Mouse (Mus musculus) lung, postnatal 4 days (tissue): ENCODE results near the gene Prom2.
A peak's percentile ranks its signal among the peaks of the same experiment; 100 is the strongest.

Source experiments
- DNase-seq, 2 experiments: peaks; one replicate each; pipeline ENCODE4 v3.0.0; 2021

The Prom2 gene

DNA sequence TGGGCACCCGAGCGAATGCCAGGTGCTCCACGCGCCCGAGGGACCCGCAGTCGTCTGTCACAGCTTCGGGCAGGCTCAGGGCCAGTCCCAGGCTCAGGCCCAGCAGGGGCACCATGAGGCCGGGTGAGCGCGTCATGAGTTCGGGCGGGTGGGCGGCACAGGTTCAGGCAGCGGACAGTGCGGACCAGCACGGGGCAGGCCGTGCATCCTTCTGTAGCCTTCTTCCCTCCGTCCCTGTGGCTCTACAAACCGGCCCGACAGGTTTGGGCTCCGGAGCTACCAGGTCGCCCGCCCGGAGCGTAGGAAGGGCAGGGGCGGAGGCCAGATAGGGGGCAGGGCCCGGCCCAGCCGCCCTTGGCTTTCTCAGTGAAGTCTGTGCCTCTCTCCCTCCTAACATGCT is at the start of gene Prom2:
Gene Prom2, minus strand, starts transcription at position 283 of the 400 bp plus-strand sequence.
- DNase-seq = peak; percentile 29 to 58

DNA sequence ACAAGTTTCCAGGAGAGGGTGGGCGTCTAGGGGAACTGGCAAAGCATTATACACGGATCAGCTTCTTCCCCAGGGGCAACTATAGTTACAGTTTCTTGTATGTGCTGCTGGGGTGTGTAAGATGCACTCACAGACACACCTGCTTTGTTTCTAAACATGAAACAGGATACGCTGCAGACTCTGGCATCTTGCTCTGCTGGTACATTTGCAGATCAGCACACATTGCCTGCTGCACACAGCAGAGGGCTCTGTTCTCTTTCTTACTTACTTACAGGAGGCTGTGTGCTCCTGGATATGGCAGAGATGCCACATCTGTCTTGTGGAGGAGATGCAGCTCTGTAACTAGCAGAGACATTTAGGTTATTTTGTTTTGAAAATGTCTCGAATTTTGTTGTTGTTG is 49.6 kb upstream of the Prom2 start:
- DNase-seq = no peak

DNA sequence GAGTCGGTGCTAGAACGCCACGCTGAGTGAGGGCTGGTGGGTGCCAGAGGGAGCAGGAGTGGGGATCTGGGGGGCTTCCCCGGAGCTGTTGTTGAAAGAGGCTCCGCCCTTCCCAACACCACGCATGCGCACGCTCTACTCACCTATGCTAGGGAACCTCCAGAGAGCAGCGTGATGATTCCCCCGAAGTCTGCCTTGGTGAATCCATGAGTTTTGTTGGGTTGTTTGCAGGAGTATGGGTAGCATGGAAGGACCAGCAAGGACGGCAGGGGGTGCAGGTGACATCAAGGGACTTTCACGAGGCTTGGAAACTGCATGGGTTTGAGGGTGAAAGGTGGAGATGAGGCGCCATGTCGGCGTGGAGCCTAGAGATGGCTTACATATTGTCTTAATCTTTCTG is 48.9 kb upstream of the Prom2 start:
- DNase-seq = no peak

DNA sequence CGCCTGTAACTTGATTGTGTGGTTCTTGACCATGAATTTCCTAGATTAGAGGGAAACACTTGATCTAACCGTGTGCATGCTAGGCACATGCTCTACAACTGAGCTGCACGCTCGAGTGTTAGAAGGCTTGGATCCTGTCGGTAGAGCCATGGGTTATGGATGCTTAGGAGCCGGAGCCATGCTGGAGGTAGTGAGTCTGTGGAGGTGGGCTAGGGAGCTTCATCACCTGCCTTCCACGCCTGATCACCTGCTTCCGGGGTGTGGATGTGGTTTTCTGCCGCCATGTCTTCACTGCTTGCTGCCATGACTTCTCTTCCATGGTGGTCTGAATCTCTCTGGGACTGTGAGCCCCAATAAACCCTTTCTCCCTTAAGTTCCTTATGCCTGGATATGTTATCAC is 47.6 kb upstream of the Prom2 start:
- no peak for DNase-seq

DNA sequence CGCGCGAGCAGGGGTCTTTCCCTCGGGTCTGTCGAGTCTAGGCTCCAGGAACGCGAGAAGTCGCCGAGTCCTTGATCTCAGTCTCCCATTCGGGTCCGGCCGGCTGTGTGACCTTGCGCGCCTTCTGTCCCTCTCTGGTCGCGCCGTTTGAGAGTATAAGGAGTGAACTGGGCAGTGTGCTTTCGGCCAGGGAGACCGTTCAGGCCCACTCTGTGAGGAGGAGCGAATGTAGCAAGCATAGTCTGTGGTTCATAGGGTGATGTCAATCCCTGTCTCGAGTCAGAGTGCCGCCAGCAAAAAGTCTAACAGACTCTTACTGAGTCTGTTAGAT is 46.2 kb upstream of the Prom2 start:
- DNase-seq = no peak

DNA sequence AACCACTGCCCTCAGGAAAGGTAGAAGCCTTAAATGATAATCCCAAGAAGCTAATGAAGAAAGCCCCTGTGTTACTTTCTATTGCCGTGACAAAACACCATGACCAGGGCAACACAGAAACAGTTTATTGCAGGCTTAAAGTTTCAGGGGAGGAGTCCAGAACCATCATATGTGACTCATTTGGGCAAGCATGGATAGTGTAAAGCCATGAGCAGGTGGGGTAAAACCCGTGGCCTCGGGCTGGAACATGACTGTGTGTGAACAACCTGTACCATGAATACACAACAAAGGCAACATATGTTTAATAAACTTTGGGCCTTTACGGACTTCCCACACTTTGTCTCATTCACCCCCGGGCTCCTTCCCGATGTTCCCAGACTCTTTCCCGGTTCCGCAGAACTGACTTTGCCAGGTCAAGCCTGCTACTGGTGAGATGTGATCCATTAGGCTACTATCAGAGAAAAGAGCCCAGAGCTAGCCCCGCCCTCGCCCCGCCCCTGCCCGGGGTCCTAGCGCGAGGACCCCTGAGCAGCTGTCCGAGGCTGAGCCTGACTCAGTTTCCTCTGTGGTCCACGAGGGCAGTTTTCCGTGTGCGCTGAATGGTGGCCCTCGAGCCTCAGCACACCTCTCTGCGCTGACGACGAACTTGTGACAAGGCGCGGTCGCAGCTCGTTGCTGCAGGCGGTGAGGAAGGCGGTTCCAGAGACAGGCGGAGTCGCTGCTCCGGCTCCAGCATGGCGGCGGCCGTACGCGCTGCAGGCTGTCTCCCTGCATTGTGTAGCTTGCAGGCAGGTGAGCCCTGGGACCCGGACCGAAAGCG is 45.6 kb upstream of the Prom2 start, which contains the start of the genes Zfp661 and Mrps5:
Gene Zfp661, minus strand, starts transcription at position 401 of the 820 bp plus-strand sequence.
Gene Mrps5, plus strand, starts transcription at position 529 of the 820 bp plus-strand sequence.
- peak; percentile 83 to 88 for DNase-seq

DNA sequence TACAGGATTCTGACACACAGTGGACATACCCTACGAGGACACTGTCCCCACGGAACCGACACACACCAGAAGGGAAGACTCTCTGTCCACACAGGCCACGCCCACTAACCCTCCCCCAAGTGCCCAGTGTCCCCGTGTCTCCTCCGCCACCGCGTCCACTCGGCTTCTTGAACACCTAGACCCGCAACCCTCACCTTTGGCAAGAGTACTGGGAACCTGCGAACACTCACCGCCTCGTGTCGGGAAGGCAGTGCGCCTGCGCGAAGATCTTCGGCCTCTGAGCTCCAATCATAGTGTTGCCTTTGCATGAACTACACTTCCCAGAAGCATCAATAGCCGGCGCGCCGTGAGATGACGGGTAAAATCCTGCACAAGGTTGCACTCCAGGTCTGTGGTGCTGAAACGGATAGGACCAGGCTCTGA is 43.2 kb upstream of the Prom2 start:
- peak; percentile 92 to 94 for DNase-seq

DNA sequence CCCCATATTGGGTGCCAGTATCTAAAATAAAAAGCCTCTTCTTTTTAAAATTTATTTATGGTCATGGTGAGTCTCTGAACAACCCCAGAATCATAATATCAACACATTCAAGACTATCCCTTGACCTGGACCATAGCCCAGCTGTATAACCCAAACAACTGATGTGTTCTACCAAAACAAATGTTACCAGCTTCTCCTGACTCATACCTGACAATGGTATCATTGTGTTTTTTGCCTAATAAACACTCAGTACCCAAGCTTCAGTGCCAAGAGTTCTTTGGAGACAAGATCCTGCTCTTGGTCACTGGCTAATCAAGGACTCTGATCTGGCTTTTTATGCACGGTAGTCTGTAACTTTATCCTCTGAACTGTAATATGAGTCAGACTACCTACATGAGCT is 32.1 kb upstream of the Prom2 start:
- DNase-seq = no peak

DNA sequence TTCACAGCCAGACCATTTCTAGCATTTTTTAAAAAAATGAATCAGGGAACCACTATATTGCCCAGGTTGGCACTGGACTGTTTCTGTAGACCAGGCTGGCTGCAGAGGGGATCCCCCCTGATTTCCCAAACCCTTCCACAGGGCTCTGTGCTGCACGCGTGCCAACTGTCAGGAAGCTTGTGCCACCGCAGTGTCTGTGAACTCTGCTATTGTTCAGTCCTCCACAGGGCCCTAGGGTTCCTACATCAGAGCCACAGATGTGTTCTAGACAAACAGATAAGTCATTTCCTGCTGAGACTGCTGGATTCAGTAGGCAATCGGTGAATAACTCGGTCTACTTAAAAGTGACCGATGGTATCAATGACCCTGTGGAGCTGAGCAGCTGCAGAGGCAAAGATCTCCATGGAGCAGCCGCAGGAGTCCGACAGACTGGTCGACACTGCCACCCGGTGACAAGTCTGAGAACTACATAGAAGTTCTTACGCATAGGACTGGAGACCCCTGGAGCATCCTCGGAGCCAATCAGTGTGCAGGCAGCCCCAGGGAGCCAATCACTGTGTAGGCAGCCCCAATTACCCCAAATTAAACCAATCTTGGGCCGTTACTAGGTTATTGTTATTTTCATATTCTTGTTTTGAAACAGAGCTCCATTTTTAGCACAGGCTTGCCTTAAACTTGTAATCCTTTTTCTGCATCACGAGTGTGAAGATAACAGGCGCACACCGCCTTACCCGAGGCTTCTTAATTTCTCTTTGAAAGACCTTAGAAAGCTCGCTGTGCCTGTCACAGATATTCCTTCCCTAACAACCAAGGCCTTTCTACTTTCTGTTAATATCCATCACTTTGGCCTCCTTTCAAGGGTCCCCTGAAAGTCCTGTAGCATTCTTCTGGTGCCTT is 18.1 kb upstream of the Prom2 start:
- DNase-seq = peak; percentile 82 to 90

DNA sequence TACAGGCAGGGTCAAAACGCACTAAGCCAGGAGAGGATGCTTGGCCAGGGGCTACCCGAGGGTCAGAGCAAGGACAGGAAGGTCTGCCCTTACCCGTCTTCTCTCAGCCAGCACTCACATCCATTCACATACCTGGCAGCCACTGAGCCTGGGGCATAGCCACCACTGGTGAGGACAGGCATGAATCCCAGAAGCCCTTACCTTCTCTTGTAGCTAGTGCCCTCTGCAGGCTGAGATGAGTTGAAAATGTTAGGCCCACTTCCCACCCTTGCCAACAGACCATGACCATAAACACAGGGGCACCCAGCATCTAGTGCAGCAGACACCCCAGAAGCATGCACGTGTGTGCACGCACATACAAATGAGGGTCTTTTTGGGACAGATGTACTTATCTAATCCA is 9.8 kb upstream of the Prom2 start:
- DNase-seq = no peak

DNA sequence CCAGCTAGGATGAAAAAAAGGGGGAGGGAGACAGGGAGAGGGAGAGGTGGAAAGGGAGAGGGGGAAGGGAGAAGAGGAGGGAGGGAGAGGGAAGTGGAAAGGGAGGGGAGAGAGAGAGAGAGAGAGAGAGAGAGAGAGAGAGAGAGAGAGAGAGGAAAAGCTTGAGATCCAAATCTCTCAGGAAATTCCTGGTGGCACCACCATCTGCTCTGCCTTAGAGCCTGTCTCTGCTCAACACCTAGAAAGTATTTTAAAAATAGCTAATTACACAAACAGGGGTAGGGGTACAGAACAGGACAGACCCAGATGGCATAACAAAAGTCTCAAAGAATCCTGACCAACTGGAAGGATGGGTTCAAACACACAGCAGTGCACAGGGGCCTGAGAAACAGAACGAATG is 9.2 kb upstream of the Prom2 start:
- no peak for DNase-seq

DNA sequence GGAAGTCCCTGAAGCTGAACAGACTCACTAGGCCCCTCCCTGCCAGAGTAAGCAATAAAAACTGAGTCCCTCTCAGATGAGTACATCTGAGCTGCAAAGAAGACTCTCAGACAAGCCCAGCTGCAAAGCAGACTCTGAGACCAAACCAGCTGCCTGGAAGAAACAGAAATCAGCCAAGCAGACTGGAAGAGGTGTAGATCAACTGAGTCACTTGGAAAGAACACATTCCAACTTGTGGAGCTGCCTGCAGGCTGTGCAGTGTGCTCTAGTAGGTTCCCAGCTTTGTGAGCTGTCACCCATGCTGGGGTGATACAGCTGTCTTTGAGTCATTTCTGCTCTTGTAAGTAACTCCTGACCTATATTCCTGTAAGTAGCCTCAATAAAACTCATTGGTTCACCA is 8.4 kb upstream of the Prom2 start:
- DNase-seq = no peak

DNA sequence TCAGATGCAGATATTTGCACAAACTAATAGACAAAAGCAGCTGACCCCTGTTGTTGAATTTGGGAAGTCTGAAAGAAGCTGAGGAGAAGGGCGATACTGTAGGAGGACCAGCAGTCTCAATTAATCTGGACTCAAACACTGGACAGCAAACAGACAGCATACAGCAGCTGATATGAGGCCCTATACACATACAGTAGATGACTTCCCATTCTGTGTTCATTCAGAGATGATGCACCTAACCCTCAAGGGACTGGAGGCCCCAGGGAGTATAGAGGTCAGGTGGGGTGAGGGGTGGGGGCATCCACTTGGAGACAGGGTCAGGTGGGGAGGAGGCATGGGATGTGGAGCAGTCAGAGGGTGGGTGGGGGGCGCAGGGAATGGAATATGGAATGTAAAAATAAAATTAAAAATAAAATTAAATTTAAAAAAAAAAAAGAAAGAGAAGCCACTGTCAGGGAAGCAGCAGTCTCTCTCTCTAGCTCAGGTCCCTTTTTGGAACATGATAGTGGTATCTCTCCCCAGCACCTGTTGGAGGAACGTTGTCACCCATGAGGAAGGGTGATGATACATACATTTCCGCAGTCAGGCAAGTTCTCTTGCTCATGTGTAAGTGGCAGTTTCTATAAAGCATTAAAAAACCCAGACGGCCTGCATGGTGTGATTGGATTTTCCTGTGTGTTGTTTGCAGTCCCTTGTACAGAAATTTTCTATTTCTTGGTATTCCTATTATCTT is 7.2 kb upstream of the Prom2 start:
- no peak for DNase-seq

DNA sequence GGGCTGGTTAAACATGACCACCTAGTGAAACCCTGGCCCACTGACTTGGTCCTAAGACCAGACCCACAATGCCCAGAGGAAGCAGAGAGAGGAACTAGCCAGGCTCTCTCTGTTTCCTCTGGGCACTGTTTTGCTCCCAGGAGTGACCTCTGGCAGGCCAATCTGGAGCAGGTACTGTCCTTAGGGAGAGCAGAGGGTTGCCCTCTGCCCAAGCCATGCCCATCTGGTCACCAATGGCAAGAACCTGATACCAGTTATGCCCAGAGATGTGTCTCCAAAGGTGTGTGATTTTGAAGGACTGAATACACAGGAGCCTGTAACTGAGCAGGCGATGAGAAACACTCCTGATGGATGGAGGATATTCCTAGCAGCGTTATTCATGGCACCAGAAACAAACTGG is 430 bp upstream of the Prom2 start:
- DNase-seq = no peak

DNA sequence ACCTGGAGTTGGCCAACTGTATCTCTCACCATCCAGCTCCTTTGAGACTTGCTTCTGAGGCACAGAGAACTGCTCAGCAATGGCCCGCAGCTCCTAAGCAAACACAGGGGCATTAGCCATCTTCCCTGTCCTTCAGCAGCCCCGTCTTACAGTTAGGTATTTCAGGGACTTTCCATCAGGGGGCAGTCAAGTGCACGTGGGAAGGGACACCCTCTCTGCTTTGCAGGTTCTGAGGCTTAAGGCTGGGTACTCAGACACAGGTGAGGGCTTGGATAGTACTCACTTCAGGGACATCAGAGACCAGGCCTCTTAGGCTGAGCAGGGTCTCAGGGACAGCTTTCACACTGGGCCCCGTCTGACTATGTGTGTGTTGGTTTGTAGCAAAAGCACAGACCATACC is 1.8 kb downstream of the Prom2 start:
- DNase-seq = no peak

DNA sequence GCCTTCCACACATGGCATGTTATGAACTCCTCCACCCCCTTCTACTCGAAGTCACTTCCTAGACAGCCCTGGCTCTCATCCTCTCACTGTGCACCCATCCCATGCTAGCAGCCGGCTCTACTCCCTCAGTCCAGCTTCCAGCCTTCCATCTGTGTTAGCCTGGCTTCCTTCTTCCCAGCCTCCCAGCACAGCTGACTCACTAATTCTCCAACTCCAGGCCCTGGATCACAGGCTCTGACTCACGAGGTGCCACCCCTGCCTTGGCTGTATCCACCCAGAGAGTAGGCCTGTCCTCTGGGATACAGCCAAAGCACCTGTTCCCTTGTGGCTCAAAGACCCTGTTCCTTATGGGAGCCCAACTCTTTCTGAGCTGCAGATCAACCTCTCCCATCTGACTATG is 3.7 kb downstream of the Prom2 start:
- no peak for DNase-seq

DNA sequence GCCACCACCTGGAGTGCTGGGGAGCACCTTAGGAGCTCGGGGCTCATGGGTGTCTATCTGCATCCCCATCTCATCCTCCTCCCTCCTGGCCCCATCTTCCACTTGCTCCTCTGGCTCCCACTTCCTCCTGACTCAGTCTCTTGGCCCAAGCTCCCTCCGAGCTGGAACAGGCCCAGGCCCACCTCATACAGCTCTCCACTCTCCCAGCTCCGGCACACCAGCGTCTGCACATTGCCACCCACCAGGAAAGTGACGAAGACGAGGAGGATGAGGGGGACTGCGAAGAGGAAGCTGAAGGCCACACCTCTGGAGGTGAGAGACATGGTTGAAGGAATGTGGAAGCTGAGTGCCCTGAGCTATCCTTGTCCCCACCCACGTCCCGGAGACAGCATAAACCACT is 5.9 kb downstream of the Prom2 start:
- DNase-seq = no peak

DNA sequence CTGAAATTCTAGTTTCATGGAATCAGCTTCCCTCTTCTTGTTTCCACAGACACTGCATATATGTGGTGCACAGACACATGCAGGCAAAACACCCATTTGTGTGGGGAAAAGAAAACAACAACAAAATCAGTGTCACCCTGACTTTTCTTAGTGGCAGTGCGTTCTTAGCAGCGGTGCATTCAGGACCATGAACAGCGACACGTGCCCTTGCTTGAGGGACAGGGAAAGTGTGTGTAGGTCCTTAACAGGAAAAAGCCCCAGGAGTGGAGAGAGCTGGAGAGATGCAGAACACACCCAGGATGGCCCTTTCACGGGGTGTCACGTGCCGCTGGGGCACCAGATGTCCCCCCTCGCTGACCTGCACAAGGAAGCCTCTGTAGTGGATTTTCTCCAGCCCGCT is 8.9 kb downstream of the Prom2 start:
- peak in 1 of 2 experiments; percentile 24 for DNase-seq

DNA sequence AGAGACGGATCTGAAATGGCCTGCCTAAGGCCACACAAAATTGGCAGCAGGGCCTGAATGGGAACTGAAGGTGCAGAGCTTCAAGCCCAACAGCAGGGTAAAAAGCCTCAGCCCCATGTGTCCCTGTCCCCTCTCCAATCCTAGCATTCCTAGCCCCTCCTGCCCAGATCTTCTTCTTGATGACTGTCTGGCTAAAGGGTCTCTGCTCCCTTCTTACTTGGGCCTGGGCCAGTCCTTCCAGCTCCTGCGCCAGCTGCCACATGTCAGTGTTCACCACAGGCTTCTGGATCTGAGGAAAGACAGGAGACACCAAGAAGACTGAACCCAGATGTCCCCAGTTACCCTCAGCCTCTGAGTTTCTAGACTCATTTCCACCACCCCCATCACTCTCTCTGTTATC is 9.7 kb downstream of the Prom2 start:
- DNase-seq = peak in 1 of 2 experiments; percentile 44

DNA sequence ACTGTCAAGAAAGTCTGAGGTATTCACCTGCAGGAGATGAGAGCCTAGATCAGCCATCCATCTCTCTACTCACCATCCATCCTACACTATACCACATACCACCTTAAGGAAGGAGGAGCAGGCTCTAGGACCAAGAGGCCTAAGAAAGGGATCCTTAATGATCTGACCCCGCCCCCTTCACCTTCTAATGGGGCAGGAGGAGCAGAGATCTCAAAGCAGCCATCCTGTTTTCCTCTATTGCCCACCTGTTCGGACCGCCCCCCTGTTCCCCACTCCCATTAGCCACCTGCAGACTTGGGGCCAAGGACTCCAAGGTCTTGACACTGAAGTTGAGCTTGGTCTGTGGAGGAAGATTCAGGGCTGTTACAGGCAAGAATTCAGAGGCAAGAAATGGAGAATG is 10.8 kb downstream of the Prom2 start:
- DNase-seq = no peak

DNA sequence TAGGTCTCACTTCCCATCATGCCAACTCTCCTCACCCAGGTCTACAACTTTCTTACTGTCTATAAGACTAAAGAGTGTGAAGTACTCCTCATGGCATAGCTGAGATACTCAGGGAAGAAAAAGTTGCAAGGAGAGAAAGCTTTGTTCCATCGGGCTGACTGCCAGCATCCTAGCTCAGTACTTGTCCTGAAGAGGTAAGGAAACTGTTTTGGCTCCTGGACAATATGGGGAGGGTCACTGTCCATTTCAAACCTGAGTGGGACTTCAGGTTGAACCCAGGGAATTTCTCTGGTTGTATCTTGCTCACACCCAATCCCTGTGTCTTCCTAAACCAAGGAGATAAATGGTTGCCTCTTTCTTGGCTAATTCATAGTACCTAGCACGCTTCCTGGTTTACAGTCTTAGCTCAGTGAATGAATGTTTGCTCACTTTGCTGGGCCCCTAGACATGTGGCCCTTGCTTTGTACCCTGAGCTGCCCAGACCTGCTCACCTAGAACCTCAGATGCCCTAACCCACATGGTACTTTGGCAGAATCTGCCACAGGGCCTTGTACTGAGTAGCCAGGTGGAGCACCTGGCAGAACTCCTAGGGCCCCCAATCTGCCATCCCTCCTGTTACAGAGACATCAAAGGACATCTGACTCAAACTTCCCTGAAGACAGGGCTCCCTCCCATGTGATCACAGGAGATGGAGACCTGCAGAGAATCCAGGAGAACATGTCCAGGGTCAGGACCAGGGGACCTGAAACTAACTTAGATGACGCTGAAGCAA is 16.1 kb downstream of the Prom2 start:
- no peak for DNase-seq

DNA sequence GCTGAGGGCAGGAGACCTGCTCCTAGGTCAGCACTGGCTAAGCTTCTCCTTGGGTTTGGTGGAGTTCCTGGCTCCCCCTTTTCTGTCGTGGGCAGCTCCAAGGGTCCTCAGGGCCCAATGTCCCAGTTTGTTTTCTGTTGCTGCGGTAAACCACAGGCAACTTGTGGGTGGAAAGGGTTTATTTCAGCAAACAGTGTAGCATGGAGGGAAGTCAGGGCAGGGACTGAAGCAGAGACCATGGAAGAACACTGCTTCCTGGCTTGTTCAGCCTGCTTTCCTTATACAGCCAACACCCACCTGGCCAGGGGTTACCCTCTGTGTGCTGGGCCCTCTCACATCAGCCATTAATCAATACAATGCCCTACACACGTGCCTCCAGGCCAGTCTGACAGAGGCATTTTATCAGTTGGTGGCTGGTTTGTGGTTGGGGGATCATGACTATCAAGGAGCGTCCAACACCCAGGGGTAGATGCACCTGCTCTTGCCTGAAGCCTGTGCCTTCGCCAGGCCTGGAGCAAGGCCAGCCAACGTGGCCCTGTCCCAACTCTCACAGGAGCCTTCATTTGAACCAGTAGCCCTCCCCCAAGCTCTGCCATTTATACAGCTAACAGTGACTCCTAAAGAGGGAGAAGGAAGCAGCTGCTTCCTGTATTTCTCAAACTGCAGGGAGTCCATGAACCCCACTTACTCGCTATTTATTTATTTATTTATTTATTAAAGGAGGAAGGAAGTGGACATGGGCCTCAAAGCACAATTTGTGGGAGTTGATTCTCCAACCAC is 17.1 kb downstream of the Prom2 start:
- no peak for DNase-seq
